Mouse (Mus musculus) thymus, postnatal 14 days (tissue): Measurements from ENCODE around the gene Tmem232.
A peak's percentile ranks its signal among the peaks of the same experiment; 100 is the strongest.
"Not testable (repeated sequence)": the region's sequence is repeated elsewhere in the genome, so short reads cannot be mapped to it uniquely, and the experiment has no call there.

ENCODE experiments used
- DNase-seq: peaks from one replicate; pipeline ENCODE4 v3.0.0; 2021

The Tmem232 gene

DNA sequence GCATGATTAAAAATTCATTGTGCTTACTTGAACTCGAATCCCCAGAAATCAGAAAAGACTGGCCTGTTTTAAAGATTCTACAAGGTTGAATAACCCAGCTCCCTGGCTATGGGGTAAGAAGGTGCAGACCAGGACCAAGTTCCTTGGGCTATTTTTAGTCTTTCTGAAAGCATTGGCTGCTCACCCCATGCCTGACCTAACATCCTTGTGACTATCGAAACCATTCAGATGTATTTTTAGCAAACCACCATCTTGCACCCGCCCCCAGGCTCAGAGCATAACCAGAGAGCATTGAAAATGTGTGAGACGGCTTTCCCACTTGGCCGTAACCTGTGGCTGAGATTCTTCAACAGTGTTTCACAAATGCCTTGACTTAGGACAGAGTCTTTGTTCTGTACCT is 13.1 kb downstream of the Tmem232 start:
- DNase-seq: no peak

- no peak for DNase-seq
Observed at GRCm38 (mm10) chr17:65513517-65513916, 27.1 kb downstream of the Tmem232 start.

- no peak for DNase-seq
Observed at GRCm38 (mm10) chr17:65484654-65485053, 55.9 kb downstream of the Tmem232 start.

- no peak for DNase-seq
Observed at GRCm38 (mm10) chr17:65476747-65477146, 63.8 kb downstream of the Tmem232 start.

GRCm38 (mm10) chr17:65450818-65451217 is 89.8 kb downstream of the Tmem232 start:
- no peak for DNase-seq

DNA sequence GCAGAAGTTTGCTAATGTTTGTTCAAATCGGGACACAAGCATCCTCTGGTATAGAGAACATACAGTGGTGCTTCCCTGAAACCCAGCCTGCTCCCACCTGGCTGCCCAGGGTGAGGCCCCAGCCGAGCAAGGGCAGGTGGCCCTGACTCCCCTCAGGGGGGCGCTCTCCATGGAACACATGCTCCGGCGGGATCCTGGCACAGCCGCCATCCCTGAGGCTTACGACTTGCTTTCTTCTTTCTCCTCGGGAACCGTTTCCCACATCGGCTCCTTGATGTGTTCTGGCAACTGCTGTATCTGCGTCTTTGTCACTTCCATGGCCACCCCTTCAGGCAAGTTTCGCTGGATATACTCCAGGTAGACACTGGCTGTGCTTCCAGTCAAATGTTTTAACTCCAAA is 102.7 kb downstream of the Tmem232 start:
- DNase-seq: not testable (repeated sequence)

GRCm38 (mm10) chr17:65419124-65419523 is 121.5 kb downstream of the Tmem232 start:
- no peak for DNase-seq

GRCm38 (mm10) chr17:65405309-65405708 is 135.3 kb downstream of the Tmem232 start:
- no peak for DNase-seq

- DNase-seq: no peak
Observed at GRCm38 (mm10) chr17:65400914-65401313, 139.7 kb downstream of the Tmem232 start.

DNA sequence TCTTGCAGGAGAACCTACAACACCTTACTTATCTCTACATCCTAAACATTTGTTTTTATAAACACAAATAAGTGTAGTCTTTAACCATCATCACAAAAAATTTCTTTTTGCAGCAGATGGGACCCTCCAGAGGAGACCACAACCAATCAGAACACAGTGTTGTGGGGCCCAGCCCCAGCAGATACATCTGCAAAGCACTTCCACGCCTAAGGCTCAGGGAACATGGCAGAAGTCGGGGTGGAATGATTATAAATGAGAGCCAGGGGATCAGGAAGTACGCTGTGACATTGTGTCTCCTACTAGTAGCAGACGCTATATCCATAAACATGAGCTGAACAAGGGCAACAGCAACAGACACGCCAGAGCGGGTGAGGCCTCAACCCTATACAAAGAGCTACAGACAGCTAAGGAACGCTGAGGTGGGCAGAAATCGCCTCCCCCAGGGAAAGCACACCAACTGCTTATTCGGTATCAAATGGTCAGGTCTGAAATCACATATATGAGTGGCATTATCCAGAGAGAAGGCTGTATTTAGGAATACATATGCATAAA is 156.1 kb downstream of the Tmem232 start:
- no peak for DNase-seq

- no peak for DNase-seq
Observed at GRCm38 (mm10) chr17:65370034-65370780, 170.4 kb downstream of the Tmem232 start.

- DNase-seq: no peak
Observed at GRCm38 (mm10) chr17:65365535-65366254, 174.9 kb downstream of the Tmem232 start.

GRCm38 (mm10) chr17:65351836-65352235 is 188.7 kb downstream of the Tmem232 start:
- DNase-seq: no peak

DNA sequence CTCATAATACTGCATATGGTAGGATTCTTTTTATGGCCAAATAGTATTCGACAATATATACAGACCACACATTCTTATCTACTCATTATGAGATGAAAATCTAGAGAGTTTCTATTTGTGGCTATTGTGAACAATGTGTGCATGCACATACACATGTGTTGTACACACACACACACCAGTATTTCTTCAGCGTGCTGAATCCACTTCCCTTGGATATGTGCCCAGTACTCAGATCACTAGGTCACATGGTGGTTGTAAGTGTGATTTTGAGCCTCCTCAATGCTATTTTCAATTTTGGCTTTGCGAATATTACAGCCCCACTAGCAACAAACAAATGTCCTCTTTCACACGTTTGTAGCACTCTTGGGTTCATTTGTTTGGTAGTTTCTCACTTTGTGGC is 200.6 kb downstream of the Tmem232 start:
- DNase-seq: no peak

DNA sequence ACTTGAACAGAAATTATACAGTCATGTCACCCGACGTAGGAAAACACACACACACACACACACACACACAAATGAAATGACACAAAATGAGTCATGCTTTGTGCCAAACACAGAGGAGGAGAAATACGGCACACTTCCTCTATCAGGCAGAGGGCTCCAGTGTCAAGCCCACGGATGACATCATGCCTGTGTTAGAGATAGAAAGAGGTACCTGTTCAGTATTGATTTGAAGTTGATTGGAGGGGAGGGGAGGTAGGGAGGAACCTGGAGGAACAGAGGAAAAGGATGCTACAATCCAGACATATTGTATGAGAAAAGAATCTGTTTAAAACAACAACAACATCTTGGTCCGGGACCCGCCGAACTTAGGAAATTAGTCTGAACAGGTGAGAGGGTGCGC is 209.8 kb downstream of the Tmem232 start:
- DNase-seq: no peak

- peak; percentile 4 for DNase-seq
Observed at GRCm38 (mm10) chr17:65325249-65325648, 215.3 kb downstream of the Tmem232 start.

GRCm38 (mm10) chr17:65320623-65321022 is 220.0 kb downstream of the Tmem232 start:
- DNase-seq: no peak

DNA sequence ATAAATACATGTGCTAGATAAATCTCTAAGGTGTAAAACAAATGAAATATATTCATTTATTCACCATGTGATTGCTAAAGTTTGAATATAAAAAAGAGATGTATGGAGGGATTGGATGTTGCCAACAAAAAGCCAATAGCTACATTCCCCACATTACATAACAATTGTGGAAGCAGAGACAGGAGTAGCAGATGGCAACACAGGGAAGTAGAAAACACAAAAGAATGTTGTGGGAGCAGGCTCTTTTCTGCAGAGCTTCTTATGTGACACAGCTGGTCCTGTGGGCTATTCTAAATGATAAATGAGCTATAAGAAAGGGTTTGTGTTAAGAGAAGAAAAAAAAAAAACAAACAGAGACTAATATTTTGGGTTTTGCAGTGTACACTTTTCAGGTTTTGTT is 240.6 kb downstream of the Tmem232 start:
- no peak for DNase-seq

GRCm38 (mm10) chr17:65297831-65298230 is 242.8 kb downstream of the Tmem232 start:
- DNase-seq: no peak

GRCm38 (mm10) chr17:65252160-65252559 is 288.4 kb downstream of the Tmem232 start:
- DNase-seq: no peak

DNA sequence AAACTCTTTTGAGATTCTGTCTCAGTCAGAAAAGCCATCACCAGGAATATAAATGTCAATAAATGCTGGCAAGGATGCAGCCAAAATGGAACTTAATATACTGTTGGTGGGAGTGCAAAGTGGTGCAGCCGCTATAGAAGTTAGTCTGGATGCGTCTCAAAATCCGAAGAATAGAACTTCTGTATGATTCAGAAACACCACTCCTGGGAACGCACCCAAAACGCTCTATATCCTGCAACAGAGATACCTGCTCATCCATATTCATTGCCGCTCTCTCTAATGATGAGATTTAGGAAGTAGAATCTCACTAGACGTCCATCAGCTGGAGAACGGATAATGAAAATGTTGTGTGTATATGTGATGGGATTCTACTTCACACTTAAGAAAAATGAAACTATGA is 290.3 kb downstream of the Tmem232 start:
- no peak for DNase-seq

DNA sequence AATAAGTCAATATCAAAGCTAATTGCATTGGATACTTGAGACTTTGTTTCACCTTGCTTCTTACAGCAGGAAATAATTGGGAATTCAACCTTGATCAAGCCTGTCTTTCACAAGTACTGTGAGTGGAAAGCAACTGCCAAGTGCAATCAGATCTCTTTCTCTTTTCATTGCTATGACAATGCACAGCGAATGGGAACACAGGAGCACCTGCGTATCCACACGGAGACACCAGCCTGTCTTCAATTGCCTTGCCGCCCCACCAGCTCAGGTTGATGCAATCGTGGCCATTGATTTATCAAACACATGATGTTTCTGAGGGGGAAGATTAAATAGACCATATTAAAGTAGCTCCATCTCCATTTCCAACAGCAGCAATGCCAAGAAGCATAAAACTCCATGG is 296.9 kb downstream of the Tmem232 start:
- no peak for DNase-seq

DNA sequence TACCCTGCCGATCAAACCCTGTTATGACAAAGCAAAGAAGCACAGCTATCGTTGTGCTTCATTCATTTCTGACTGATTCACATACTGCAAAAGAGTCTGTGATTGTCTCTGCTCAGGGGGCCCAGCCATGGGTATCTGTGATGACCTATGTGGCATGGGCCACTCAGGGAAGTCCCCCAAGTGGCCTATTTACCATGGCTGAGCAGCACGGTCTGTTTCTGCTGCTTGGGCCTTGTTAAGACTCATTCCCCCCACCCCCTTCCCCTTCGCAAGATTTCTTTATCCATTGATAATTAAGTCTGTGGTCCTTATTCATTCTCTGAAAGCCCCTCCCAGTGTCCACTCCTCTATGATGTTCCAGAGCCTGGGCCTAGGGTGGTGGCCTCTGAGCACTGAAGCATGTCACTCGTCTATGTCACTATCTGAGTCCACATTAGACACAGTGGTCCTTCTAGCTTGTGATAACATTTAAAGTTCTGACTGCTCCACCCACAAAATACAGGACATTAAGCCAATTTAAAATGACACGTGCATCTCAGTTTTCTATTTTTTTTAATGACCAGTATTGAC is 315.1 kb downstream of the Tmem232 start:
- DNase-seq: no peak

GRCm38 (mm10) chr17:65221687-65222086 is 318.9 kb downstream of the Tmem232 start:
- not testable (repeated sequence) for DNase-seq
